Mouse (Mus musculus) ES-E14 (cell line): ENCODE results near the gene Fam160a1.

Experiments used
- HCFC1 ChIP-seq: IDR thresholded peaks from 2 replicates; pipeline ENCODE4 v1.6.1; 2012; ENCODE audit warnings: low read length, inconsistent platforms, borderline replicate concordance; ENCODE audit not compliant: insufficient read depth
- MAFK ChIP-seq: IDR thresholded peaks from 2 replicates; pipeline ENCODE4 v1.6.1; 2014; ENCODE audit warnings: mild to moderate bottlenecking, low read depth, low read length, inconsistent platforms; ENCODE audit not compliant: insufficient read depth
- ZC3H11A ChIP-seq: IDR thresholded peaks from 2 replicates; pipeline ENCODE4 v1.6.1; 2012; ENCODE audit warnings: low read depth, mild to moderate bottlenecking, inconsistent platforms, low read length, borderline replicate concordance
- ZNF384 ChIP-seq: IDR thresholded peaks from 2 replicates; pipeline ENCODE4 v1.6.1; 2012; ENCODE audit warnings: low read depth, low read length, inconsistent platforms

DNA sequence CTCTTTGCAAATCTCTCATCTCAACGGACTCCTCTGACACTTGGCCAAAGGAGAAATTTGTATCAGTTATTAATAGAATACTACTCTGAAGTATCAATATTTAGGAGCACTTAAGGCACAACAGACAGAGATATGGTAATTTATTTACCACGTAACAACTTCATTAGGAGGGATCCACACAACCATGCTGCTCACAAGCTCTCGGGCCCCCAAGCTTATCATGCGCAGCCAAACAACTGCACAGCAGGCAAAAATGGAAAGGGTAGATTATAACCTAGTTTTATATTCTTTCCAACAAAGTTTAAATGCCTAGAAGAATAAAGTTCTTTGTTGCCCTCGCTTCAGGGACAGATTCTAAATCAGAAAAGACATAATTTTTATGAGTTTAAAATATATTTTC, 137.1 kb downstream of the Fam160a1 start:
- TF ChIP-seq MAFK (no peak), HCFC1 (no peak), ZNF384 (no peak), ZC3H11A (no peak)
